Mouse (Mus musculus) hindbrain, embryonic 13.5 days (tissue): ENCODE measurements around the gene Zfhx3. TPM values are rescaled to one million over a fixed set of nuclear protein-coding genes. Genes with fewer than 3 reads are reported as not detected.

Experiments used
- ATAC-seq: fragments of 200-750 bp; cut with Nextera tagmentation; 2 replicates; pipeline ENCODE4 v1.8.0; 2017; ENCODE audit warnings: moderate TSS enrichment; ENCODE audit not compliant: low FRiP score
- H3K27ac ChIP-seq: fragments of 300-500 bp; sonication (generic); 2 replicates; pipeline ENCODE4 v1.5.1; 2015; ENCODE audit warnings: inconsistent platforms, mild to moderate bottlenecking, moderate library complexity
- H3K27me3 ChIP-seq: fragments of 300-500 bp; sonication (generic); 2 replicates; pipeline ENCODE4 v1.6.1; 2015; ENCODE audit warnings: mild to moderate bottlenecking, inconsistent platforms
- H3K36me3 ChIP-seq: fragments of 300-500 bp; sonication (generic); 2 replicates; pipeline ENCODE4 v1.6.1; 2015; ENCODE audit warnings: mild to moderate bottlenecking, inconsistent platforms
- H3K4me1 ChIP-seq: fragments of 300-500 bp; sonication (generic); replicated peaks from 2 replicates; pipeline ENCODE4 v1.6.1; 2015; ENCODE audit warnings: inconsistent platforms
- H3K4me2 ChIP-seq: fragments of 300-500 bp; sonication (generic); 2 replicates; pipeline ENCODE4 v1.6.1; 2015; ENCODE audit warnings: inconsistent platforms, mild to moderate bottlenecking, moderate library complexity
- H3K4me3 ChIP-seq: fragments of 300-500 bp; sonication (generic); 2 replicates; pipeline ENCODE4 v1.5.1; 2015; ENCODE audit warnings: mild to moderate bottlenecking, inconsistent platforms
- H3K9ac ChIP-seq: fragments of 300-500 bp; sonication (generic); 2 replicates; pipeline ENCODE4 v1.6.1; 2015; ENCODE audit warnings: mild to moderate bottlenecking, inconsistent platforms
- H3K9me3 ChIP-seq: fragments of 300-500 bp; sonication (generic); 2 replicates; pipeline ENCODE4 v1.6.1; 2016; ENCODE audit warnings: inconsistent platforms
- WGBS: fragments of 180-500 bp; shearing (Covaris S2); methylation state at CpG from one replicate; pipeline ENCODE4 v1.1.7; 2015; 5-methylcytosine and 5-hydroxymethylcytosine counted together
- polyA plus RNA-seq: library from polyadenylated mRNA; unstranded; fragments of >200 nt; fragmentation: Nextera tagmentation; extraction: Ambion mirVana; gene quantifications from 2 replicates; pipeline ENCODE4 v1.2.1, GENCODE M21; 2015

Gene Zfhx3
- polyA plus RNA-seq, 1 experiment from 2014 or later, result 36.9 TPM

DNA sequence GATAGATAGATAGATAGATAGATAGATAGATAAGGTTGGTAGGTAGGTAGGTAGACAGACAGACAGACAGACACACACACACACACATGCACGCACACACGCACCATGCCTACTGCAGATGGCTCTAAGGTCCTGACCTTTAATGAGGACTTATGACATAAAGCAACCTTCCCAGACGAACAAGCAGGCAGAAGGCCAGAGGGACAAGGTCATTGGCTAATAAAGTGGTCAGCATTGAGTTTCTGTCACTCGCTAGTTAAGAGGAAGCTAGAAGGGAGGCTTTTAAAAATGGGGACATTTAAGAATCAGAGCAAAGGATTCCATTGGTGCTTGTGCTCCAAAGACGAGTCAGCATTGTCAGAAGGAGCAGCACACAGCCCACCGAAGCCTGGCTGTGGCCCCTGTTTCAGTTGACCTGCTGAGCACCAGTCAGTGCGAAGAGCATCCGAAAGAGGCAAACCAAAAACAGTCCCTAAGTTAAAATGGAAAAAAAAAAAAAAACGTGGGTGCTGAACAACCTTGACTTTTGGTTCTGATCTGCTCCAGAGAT is 683.2 kb downstream of the Zfhx3 start:
- ATAC-seq, result no peak
- WGBS, result 82% methylated on average over 9 of the region's 9 CpGs
- no peak overlapping the region for H3K27ac ChIP-seq
- H3K9ac ChIP-seq, result no peak overlapping the region
- 0 out of 2 replicates have a peak, but pooled peaks cover 6% of the 10 kb centered on the region for H3K4me1 ChIP-seq
- no peaks in the 10 kb centered on the region for H3K9me3 ChIP-seq
- H3K27me3 ChIP-seq, result 0 out of 2 replicates have a peak, but pooled peaks cover 3% of the 10 kb centered on the region
- H3K4me3 ChIP-seq, result no peak overlapping the region
- H3K36me3 ChIP-seq, result no peaks in the 10 kb centered on the region
- no peak overlapping the region for H3K4me2 ChIP-seq

DNA sequence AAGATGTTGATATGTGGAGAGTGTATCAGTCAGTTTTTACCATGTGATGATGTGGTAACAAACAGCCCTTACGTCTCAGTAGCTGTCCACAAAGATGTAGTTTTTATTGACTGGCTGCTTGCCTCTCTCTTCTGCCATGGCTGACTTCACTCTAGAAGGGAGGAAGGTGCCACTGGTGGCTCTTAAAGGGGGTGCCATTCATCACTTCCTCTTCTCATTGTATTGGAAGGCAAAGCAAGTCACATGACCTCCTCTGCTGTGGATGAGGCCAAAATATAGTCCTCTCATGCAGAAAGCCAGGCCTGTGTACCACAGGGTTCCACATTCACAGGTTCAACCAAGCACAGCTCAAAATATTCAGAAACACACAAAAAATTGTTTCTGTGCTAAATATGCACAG is 688.6 kb downstream of the Zfhx3 start:
- Histone ChIP-seq H3K9ac (no peak overlapping the region), H3K27ac (no peak overlapping the region), H3K4me3 (no peak overlapping the region), H3K27me3 (no peaks in the 10 kb centered on the region), H3K4me1 (no peaks in the 10 kb centered on the region), H3K4me2 (no peak overlapping the region), H3K36me3 (no peaks in the 10 kb centered on the region), H3K9me3 (no peaks in the 10 kb centered on the region)
- 90% methylated on average over 1 of the region's 1 CpGs for WGBS
- no peak for ATAC-seq

DNA sequence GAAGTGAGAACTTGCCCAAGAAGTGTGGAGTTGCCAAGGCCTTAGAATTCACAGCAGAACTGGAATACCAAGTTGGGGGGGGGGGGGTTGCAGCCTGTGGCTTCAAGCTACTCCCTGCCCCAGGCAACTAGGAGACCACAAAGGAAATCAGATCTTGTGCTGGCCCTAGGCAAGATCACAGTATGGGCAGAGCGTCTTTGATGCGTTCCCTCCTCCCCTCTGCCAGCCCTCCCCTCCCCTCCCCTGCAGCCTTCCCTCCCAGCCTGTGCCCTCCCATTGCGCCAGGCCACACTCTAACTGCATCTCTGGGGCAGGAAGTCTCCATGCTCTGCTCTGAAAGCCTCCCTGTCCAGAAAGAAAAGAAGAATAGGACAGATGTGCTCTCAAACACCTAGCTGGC is 691.8 kb downstream of the Zfhx3 start:
- Histone ChIP-seq H3K4me1 (no peaks in the 10 kb centered on the region), H3K36me3 (no peaks in the 10 kb centered on the region), H3K27me3 (no peaks in the 10 kb centered on the region), H3K9me3 (no peaks in the 10 kb centered on the region), H3K4me2 (no peak overlapping the region), H3K4me3 (no peak overlapping the region), H3K9ac (no peak overlapping the region), H3K27ac (no peak overlapping the region)
- no peak for ATAC-seq
- 52% methylated on average over 3 of the region's 3 CpGs for WGBS

DNA sequence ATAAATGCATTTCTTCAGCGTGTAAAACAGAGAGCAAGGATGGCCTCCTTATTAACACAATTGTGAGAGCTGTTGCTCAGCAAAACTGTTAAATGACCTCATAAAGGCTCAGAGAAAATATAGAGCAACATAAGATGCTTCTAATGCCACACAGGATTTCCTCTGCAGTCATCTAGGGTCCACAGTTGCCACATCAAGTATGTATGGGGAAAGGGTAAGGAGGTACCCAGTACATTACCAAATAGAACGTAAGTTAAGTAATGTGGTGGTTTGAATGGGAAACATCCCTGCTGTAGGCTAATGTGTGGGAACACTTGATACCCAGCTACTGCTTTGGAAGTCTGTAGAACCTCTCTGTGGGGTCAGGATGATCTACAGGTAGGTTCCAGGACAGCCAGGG is 695.4 kb downstream of the Zfhx3 start:
- no peak overlapping the region for H3K9ac ChIP-seq
- no peaks in the 10 kb centered on the region for H3K36me3 ChIP-seq
- no peaks in the 10 kb centered on the region for H3K27me3 ChIP-seq
- no peak for ATAC-seq
- no peak overlapping the region for H3K4me3 ChIP-seq
- no peaks in the 10 kb centered on the region for H3K4me1 ChIP-seq
- H3K4me2 ChIP-seq, result no peak overlapping the region
- H3K27ac ChIP-seq, result no peak overlapping the region
- no peaks in the 10 kb centered on the region for H3K9me3 ChIP-seq
- WGBS, result 97% methylated on average over 2 of the region's 2 CpGs

DNA sequence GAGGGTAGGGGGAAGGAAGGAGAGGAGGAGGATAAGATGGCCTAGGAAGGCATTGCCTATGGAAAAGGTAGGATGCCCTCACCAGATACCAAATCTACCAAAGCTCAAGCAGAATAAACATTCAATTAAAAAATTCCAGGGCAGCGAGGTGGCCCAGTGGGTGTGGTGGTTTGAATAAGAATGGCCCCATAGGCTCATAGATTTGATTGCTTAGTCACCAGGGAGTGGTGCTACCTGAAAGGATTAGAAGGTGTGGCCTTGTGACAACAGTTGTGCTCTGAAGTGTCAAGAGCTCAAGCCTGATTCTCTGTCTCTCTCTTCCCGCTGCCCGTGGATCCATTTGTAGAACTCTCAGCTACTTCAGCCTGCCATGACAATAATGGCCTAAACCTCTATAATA is 703.2 kb downstream of the Zfhx3 start:
- Histone ChIP-seq H3K36me3 (no peaks in the 10 kb centered on the region), H3K4me2 (no peak overlapping the region), H3K27ac (no peak overlapping the region), H3K27me3 (no peaks in the 10 kb centered on the region), H3K4me1 (no peaks in the 10 kb centered on the region), H3K9me3 (no peaks in the 10 kb centered on the region), H3K9ac (no peak overlapping the region), H3K4me3 (no peak overlapping the region)
- no peak for ATAC-seq
- 80% methylated on average over 3 of the region's 3 CpGs for WGBS

DNA sequence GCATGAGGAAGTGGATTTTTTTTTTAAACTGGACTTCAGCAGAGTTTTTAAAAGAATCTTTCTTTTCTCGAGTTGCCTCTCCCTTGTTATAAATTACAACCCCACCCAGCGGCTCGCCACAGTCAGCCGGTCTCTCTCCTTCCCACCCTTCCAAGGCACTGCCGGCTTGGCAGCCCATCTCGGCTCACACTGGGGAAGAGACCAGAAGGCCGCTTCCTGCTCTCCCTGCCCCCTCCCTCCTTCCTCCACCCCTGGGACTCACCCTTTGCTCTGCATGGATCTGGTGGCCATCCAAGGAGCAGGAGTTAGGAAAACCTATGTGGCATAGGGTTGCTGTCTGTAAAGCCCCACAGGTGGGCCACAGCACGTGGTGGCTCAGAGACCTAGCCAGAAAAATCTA is 705.1 kb downstream of the Zfhx3 start:
- Histone ChIP-seq H3K4me3 (no peak overlapping the region), H3K9ac (no peak overlapping the region), H3K9me3 (no peaks in the 10 kb centered on the region), H3K27ac (no peak overlapping the region), H3K36me3 (no peaks in the 10 kb centered on the region), H3K4me2 (no peak overlapping the region), H3K27me3 (no peaks in the 10 kb centered on the region), H3K4me1 (no peaks in the 10 kb centered on the region)
- ATAC-seq, result no peak
- WGBS, result 59% methylated on average over 8 of the region's 8 CpGs

DNA sequence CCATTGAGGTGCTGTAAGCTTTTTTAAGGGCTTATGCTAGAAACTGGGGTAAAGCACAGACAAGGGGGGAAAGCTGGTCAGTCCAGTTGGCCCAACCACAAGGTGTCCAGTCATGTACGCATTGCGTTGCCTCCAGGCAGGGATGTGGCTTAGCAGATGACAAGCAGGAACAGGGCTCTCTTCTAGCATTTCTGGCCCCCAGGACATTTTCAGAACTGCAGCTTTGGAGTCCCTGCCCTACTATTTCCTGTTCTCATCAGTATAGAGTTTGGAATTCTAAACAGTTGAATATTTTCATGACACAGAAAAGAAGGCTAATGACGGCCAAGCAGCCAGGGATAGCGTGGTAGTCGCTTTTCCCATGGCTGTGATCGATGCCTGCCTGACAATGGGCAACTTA is 706.5 kb downstream of the Zfhx3 start:
- no peaks in the 10 kb centered on the region for H3K27me3 ChIP-seq
- no peak overlapping the region for H3K4me2 ChIP-seq
- no peak for ATAC-seq
- no peaks in the 10 kb centered on the region for H3K36me3 ChIP-seq
- no peaks in the 10 kb centered on the region for H3K9me3 ChIP-seq
- no peak overlapping the region for H3K4me3 ChIP-seq
- H3K4me1 ChIP-seq, result no peaks in the 10 kb centered on the region
- no peak overlapping the region for H3K27ac ChIP-seq
- 92% methylated on average over 6 of the region's 6 CpGs for WGBS
- H3K9ac ChIP-seq, result no peak overlapping the region

DNA sequence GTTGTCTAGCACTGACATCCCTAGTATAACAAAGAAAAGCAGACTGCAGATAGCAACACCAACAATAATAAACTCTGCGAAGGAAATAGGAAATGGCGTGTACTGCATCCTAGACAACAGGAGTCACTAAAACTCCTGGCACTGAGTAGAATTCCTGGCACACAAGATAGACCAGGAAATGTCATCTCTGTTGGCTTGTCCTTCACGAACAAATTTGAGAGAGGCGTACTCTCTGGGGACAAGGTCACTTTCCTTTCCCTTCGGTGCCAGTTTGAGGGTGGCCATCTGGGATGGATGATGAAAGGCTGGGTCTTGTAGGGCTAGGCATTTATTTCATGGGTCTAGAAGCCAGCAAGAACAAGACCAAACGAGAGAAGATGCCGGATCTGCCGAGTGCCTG is 708.4 kb downstream of the Zfhx3 start:
- no peaks in the 10 kb centered on the region for H3K27me3 ChIP-seq
- H3K27ac ChIP-seq, result no peak overlapping the region
- no peak for ATAC-seq
- H3K9me3 ChIP-seq, result no peaks in the 10 kb centered on the region
- no peak overlapping the region for H3K4me3 ChIP-seq
- no peak overlapping the region for H3K4me2 ChIP-seq
- H3K36me3 ChIP-seq, result no peaks in the 10 kb centered on the region
- 90% methylated on average over 8 of the region's 8 CpGs for WGBS
- H3K9ac ChIP-seq, result no peak overlapping the region
- no peaks in the 10 kb centered on the region for H3K4me1 ChIP-seq

DNA sequence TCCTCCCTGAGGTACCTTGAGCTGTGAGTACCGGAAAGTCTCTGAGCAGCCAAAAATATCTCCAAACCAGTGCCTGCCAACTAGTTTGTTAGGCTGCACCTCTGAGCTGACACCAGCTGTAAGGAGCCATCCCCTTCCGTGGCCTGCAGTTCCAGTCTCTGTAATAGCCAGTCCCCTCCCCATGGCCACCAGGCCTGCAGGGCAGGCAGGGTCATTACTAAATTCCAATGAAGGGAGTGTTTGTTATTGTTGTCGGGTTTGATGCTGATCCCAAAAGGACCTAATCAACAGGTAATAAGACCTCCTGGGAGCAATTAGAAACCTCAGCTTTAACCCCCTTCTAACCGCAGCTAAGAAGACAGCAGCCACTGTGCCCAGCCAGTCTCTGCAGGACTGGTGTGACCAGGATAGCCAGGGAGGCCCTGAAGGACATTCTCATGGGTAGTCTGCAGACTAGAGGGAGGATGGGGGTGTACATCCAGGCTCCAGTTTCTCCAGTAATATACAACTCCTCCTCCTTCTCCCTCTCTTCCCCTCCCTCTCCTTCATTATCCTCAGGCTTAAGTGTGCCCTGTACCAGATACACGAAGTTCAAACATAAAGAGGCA is 719.1 kb downstream of the Zfhx3 start:
- no peak overlapping the region for H3K9ac ChIP-seq
- H3K9me3 ChIP-seq, result no peaks in the 10 kb centered on the region
- no peak overlapping the region for H3K27ac ChIP-seq
- no peaks in the 10 kb centered on the region for H3K4me1 ChIP-seq
- ATAC-seq, result no peak
- 55% methylated on average over 5 of the region's 5 CpGs for WGBS
- H3K36me3 ChIP-seq, result no peaks in the 10 kb centered on the region
- H3K4me2 ChIP-seq, result no peak overlapping the region
- H3K4me3 ChIP-seq, result no peak overlapping the region
- H3K27me3 ChIP-seq, result no peaks in the 10 kb centered on the region; the same call in 1 of the 2 replicates

DNA sequence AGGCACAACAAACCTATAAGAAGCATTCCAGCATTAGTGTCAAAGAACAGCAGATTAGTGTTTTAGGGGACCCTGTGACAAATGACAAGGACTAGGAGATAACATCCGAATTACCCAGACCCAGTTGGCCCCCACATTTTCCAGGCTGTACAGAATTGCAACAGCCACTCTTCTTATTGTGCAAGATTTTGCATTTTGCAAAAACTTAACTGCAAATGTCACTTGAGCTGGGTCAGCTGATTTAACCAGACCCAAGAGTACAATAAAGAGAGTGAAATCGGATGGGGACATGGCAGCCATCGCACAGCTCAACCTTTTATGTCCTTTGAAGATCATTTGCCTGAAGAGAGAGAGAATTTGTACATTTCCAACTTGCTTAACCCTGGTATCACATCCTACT is 720.3 kb downstream of the Zfhx3 start:
- Histone ChIP-seq H3K4me1 (no peaks in the 10 kb centered on the region), H3K27ac (no peak overlapping the region), H3K36me3 (no peaks in the 10 kb centered on the region), H3K9me3 (no peaks in the 10 kb centered on the region), H3K4me3 (no peak overlapping the region), H3K9ac (no peak overlapping the region), H3K4me2 (no peak overlapping the region), H3K27me3 (no peaks in the 10 kb centered on the region; the same call in 1 of the 2 replicates)
- ATAC-seq, result no peak
- 88% methylated on average over 3 of the region's 3 CpGs for WGBS

DNA sequence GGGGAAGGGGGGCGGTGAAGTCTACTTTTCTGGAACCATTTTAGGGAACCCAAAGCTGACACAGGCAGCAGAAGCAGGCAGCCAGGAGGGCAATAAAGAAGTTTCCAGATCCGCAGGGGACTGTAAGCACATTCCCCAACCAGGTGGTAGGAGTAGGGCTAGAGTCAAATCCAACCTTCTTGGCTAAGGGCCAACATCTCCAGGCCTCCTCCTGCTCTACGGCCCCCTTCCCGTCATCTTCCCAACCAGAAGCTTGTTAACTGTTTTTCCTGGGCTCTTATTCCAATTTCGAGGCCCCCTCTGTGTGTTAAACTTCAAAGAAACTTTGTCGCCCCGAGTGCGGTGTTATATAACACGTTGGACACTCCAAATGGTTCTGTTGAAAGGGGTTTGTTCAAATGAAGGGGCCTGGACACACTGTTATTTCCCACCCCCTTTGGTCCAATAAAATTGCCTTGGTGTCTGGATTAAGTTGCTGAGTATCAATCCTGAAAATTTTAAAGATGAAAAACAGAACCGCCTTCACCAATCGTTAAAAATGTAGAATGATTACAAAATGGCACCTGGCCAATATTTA is 729.6 kb downstream of the Zfhx3 start:
- 86% methylated on average over 11 of the region's 11 CpGs for WGBS
- Histone ChIP-seq H3K27ac (no peak overlapping the region), H3K9ac (no peak overlapping the region), H3K36me3 (no peaks in the 10 kb centered on the region), H3K4me2 (no peak overlapping the region), H3K4me3 (no peak overlapping the region), H3K9me3 (no peaks in the 10 kb centered on the region), H3K27me3 (no peaks in the 10 kb centered on the region), H3K4me1 (0 out of 2 replicates have a peak, but pooled peaks cover 4% of the 10 kb centered on the region)
- ATAC-seq, result no peak

DNA sequence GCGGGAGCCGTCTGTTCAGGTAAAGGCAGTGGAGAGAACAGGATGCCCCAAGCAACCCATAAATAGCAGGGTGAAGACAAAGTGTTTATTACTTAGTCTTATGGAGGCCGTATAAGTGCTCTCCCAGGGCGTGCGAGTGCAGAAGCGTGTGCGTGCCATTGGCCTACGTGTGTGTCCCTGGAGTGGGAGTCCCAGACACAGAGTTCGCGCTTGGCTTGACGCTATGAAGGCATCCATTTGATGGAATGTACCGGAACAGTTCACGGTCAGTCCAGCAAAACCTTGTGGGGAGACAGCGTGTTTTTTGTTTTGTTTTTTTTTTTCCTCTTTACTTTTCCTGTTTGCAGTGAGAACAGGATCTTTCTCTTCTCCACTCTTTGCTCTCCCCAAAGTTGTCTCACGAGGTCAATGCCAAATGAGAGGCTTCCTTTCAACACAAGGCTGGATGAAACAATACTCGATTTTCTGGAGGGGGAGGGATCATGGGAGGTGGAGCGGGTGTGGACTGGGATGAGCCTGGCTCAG is 732.6 kb downstream of the Zfhx3 start:
- Histone ChIP-seq H3K27me3 (0 out of 2 replicates have a peak, but pooled peaks cover 3% of the 10 kb centered on the region), H3K9ac (no peak overlapping the region), H3K27ac (no peak overlapping the region), H3K4me1 (0 out of 2 replicates have a peak, but pooled peaks cover 4% of the 10 kb centered on the region), H3K4me2 (no peak overlapping the region), H3K4me3 (no peak overlapping the region), H3K9me3 (no peaks in the 10 kb centered on the region), H3K36me3 (no peaks in the 10 kb centered on the region)
- whole genome bisulfite sequencing, result 67% methylated on average over 17 of the region's 17 CpGs
- no peak for ATAC-seq

DNA sequence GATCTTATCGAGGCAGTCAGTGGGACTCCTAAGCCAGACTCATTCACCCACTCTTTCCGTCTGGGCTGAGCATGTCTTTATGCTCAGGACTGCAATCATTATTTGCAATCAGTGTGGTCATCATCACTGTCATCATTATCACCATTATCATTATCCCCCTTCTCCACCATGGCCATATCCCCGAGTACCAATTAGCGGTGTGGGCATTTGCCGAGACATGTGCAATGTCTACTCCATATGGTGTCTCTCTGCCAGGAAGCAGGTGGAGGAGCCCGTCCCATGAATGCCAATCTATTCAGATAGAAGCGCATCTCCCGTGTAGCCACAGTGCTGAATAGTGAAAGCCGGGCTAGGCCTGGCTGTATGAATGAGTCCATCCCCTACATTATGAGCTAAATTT is 747.2 kb downstream of the Zfhx3 start:
- Histone ChIP-seq H3K27ac (peak overlapping the region; percentile 12; the same call in 1 of the 2 replicates), H3K9me3 (no peaks in the 10 kb centered on the region), H3K4me3 (no peak overlapping the region), H3K4me1 (peaks cover 32% of the 10 kb centered on the region), H3K27me3 (peaks cover 38% of the 10 kb centered on the region), H3K4me2 (no peak overlapping the region), H3K36me3 (no peaks in the 10 kb centered on the region), H3K9ac (no peak overlapping the region)
- no peak for ATAC-seq
- 62% methylated on average over 9 of the region's 9 CpGs for WGBS
